ENCODE assay signal across 27 mouse cellular contexts in genomic region chr9:121847138-121847537, GRCm38 (mm10). TPM values are rescaled to one million over a fixed set of nuclear protein-coding genes. Genes with fewer than 3 reads are reported as not detected.
DNase-seq lines count a peak whose midpoint lies in the region; ATAC-seq lines count a peak whose summit lies in the region.
"Had no signal": no experiment of that assay in that cellular context is flagged by ENCODE, and none has a peak within 500 bp of the region (broad histone marks: within the 10 kb centered on the region; RNA-seq: fewer than 3 reads in every experiment).

No protein-coding gene starts in this region.

- H3K36me3 ChIP-seq in heart, embryonic 14.5 days (ENCODE audit: control insufficient read depth, insufficient read depth, low read length): peaks cover 54% of the 10 kb centered on the region
- H3K36me3 ChIP-seq in midbrain, embryonic 11.5 days (ENCODE audit: control insufficient read depth, insufficient read depth, low read length): no peaks in the 10 kb centered on the region
- H3K36me3 ChIP-seq in midbrain, embryonic 13.5 days: peaks cover 46% of the 10 kb centered on the region
- peaks cover 59% of the 10 kb centered on the region for H3K36me3 ChIP-seq in embryonic facial prominence, embryonic 10.5 days (replicated peaks)

- H3K4me1 ChIP-seq in heart, embryonic 14.5 days (ENCODE audit: control insufficient read depth in 2 of 2, insufficient read depth in 2 of 2, low read length in 2 of 2): no peaks in the 10 kb centered on the region
- no peaks in the 10 kb centered on the region for H3K4me1 ChIP-seq in midbrain, embryonic 11.5 days (ENCODE audit: control insufficient read depth, insufficient read depth, low read length)
- no peaks in the 10 kb centered on the region for H3K4me1 ChIP-seq in midbrain, embryonic 13.5 days (replicated peaks)
- no peaks in the 10 kb centered on the region for H3K4me1 ChIP-seq in brown adipose tissue, adult 24 weeks (ENCODE audit: control insufficient read depth, insufficient read depth, insufficient read length, low read length)
- no peaks in the 10 kb centered on the region for H3K4me1 ChIP-seq in embryonic facial prominence, embryonic 10.5 days
- H3K4me1 ChIP-seq: forebrain, embryonic 10.5 days; forebrain, embryonic 13.5 days; heart, embryonic 13.5 days had no signal

- DNase-seq in frontal cortex, postnatal 10 days (ENCODE audit: low spot score in 2 of 2): no peak
- DNase-seq in heart, postnatal 10 days: no peak
- DNase-seq in midbrain, embryonic 11.5 days (ENCODE audit: low spot score, missing footprints): peak; percentile 47
- DNase-seq in embryonic facial prominence, embryonic 10.5 days (ENCODE audit: low spot score): no peak
- DNase-seq: cerebellum, adult 11-12 months; cerebellum, adult 8-10 months; gastrocnemius, postnatal 25 days had no signal

- no peak overlapping the region for H3K27ac ChIP-seq in heart, embryonic 14.5 days (replicated peaks in 1 of 2; ENCODE audit: control insufficient read depth in 1 of 2, insufficient read depth in 1 of 2, low read depth in 2 of 2, low read length in 2 of 2)
- H3K27ac ChIP-seq in midbrain, embryonic 11.5 days (ENCODE audit: low read depth, low read length): no peak overlapping the region
- no peak overlapping the region for H3K27ac ChIP-seq in midbrain, embryonic 13.5 days
- peak overlapping the region; percentile 57 for H3K27ac ChIP-seq in brown adipose tissue, adult 24 weeks (replicated peaks; ENCODE audit: low read depth, low read length)
- no peak overlapping the region for H3K27ac ChIP-seq in embryonic facial prominence, embryonic 10.5 days (replicated peaks)
- H3K27ac ChIP-seq: forebrain, embryonic 10.5 days; forebrain, embryonic 13.5 days; heart, adult 2 months; heart, embryonic 10.5 days; heart, embryonic 13.5 days; hindbrain, embryonic 14.5 days; hindbrain, postnatal 0 days had no signal

- H3K4me2 ChIP-seq in heart, embryonic 14.5 days (ENCODE audit: low read length): no peak overlapping the region
- H3K4me2 ChIP-seq in midbrain, embryonic 11.5 days: no peak overlapping the region
- no peak overlapping the region for H3K4me2 ChIP-seq in midbrain, embryonic 13.5 days (replicated peaks)
- H3K4me2 ChIP-seq: forebrain, embryonic 13.5 days; heart, embryonic 13.5 days; hindbrain, embryonic 14.5 days had no signal

- H3K27me3 ChIP-seq in heart, embryonic 14.5 days (ENCODE audit: control insufficient read depth, insufficient read depth, low read length): no peaks in the 10 kb centered on the region
- no peaks in the 10 kb centered on the region for H3K27me3 ChIP-seq in midbrain, embryonic 11.5 days (ENCODE audit: control insufficient read depth, insufficient read depth, low read length)
- H3K27me3 ChIP-seq in midbrain, embryonic 13.5 days: no peaks in the 10 kb centered on the region
- no peaks in the 10 kb centered on the region for H3K27me3 ChIP-seq in embryonic facial prominence, embryonic 10.5 days (replicated peaks; ENCODE audit: low read depth, poor library complexity, severe bottlenecking)
- H3K27me3 ChIP-seq: forebrain, embryonic 13.5 days; heart, embryonic 13.5 days had no signal

- H3K9me3 ChIP-seq in heart, embryonic 14.5 days (ENCODE audit: control insufficient read depth, low read length): no peaks in the 10 kb centered on the region
- H3K9me3 ChIP-seq in midbrain, embryonic 11.5 days (ENCODE audit: control insufficient read depth, low read length): no peaks in the 10 kb centered on the region
- no peaks in the 10 kb centered on the region for H3K9me3 ChIP-seq in midbrain, embryonic 13.5 days
- H3K9me3 ChIP-seq in embryonic facial prominence, embryonic 10.5 days: 0 out of 2 replicates have a peak, but pooled peaks cover 6% of the 10 kb centered on the region
- H3K9me3 ChIP-seq: forebrain, embryonic 13.5 days; heart, embryonic 10.5 days had no signal

- H3K4me3 ChIP-seq in heart, embryonic 14.5 days (ENCODE audit: control insufficient read depth in 1 of 2, insufficient read depth in 1 of 2, low read depth in 1 of 2, low read length in 2 of 2): no peak overlapping the region
- no peak overlapping the region for H3K4me3 ChIP-seq in midbrain, embryonic 11.5 days (ENCODE audit: low read depth, low read length)
- no peak overlapping the region for H3K4me3 ChIP-seq in midbrain, embryonic 13.5 days (replicated peaks)
- no peak overlapping the region for H3K4me3 ChIP-seq in brown adipose tissue, adult 24 weeks (ENCODE audit: insufficient read depth, low read depth, low read length)
- no peak overlapping the region for H3K4me3 ChIP-seq in embryonic facial prominence, embryonic 10.5 days
- H3K4me3 ChIP-seq: forebrain, embryonic 10.5 days; forebrain, embryonic 13.5 days; heart, adult 2 months; heart, embryonic 10.5 days; heart, embryonic 13.5 days had no signal

- intact Hi-C loops in heart, postnatal 10 days (cut with DNase I): loop anchor here (2.0 kb wide), 1 partner anchor 138 kb away; no protein-coding TSS in a partner anchor

- 0 out of 2 replicates have a peak overlapping the region, but pooled peaks have one; percentile 34 for H3K9ac ChIP-seq in heart, embryonic 14.5 days (ENCODE audit: low read length)
- H3K9ac ChIP-seq in midbrain, embryonic 11.5 days (ENCODE audit: low read length): no peak overlapping the region
- no peak overlapping the region for H3K9ac ChIP-seq in midbrain, embryonic 13.5 days (replicated peaks)
- H3K9ac ChIP-seq: forebrain, embryonic 13.5 days; forebrain, postnatal 0 days; heart, embryonic 13.5 days; hindbrain, embryonic 14.5 days had no signal

- WGBS in heart, embryonic 14.5 days: 89% methylated on average over 4 of the region's 4 CpGs
- WGBS in midbrain, embryonic 11.5 days: 92% methylated on average over 4 of the region's 4 CpGs
- 98% methylated on average over 4 of the region's 4 CpGs for WGBS in midbrain, embryonic 13.5 days
- 95% methylated on average over 4 of the region's 4 CpGs for WGBS in embryonic facial prominence, embryonic 10.5 days

- peak; percentile 24 for ATAC-seq in frontal cortex, adult (ENCODE audit: low TSS enrichment)
- ATAC-seq in heart, embryonic 14.5 days (ENCODE audit: insufficient number of reproducible peaks, insufficient read depth, low FRiP score, low read depth): no peak
- ATAC-seq in midbrain, embryonic 11.5 days (ENCODE audit: low FRiP score): no peak
- ATAC-seq in midbrain, embryonic 13.5 days: no peak

RNA-seq across cellular contexts. Expression of gene Ccdc13, which starts 7.9 kb away (rescaled TPM):
- 0.22 and 0.27 TPM in 2 replicates for polyA plus RNA-seq in heart, embryonic 14.5 days (2014; fragmentation: Nextera tagmentation; extraction: Ambion mirVana)
- not detected for total RNA-seq in heart, postnatal 10 days (2021)
- 1.5 and 2.0 TPM in 2 replicates for polyA plus RNA-seq in midbrain, embryonic 11.5 days (2014; fragmentation: Nextera tagmentation; extraction: Ambion mirVana)
- 2.8 and 5.0 TPM in 2 replicates for polyA plus RNA-seq in midbrain, embryonic 13.5 days (2015; fragmentation: Nextera tagmentation; extraction: Ambion mirVana)
- polyA plus RNA-seq in brown adipose tissue, adult 24 weeks (2012; ENCODE audit: insufficient read depth, insufficient read length, missing spikeins): not detected in 2 replicates
- 0.83 and 1.2 TPM in 2 replicates for polyA plus RNA-seq in embryonic facial prominence, embryonic 10.5 days (2016; fragmentation: Nextera tagmentation; extraction: Ambion mirVana)
- total RNA-seq: heart, adult 2 months; heart, postnatal 4 days had no signal
- polyA plus RNA-seq: activated CD4-positive, CD25-positive, alpha-beta regulatory T cell, adult 4 months; CD4-positive, CD25-positive, alpha-beta regulatory T cell, adult 4 months; heart, embryonic 13.5 days; inflammation-experienced regulatory T-cells, adult 6 months had no signal

RNA-seq across cellular contexts. Expression of gene Higd1a, which starts 11.0 kb away (rescaled TPM):
- polyA plus RNA-seq in heart, embryonic 14.5 days (2014; fragmentation: Nextera tagmentation; extraction: Ambion mirVana): 252 and 275 TPM in 2 replicates
- 100 to 1,000 TPM; 181 to 183 TPM for total RNA-seq in heart, postnatal 10 days (2021)
- polyA plus RNA-seq in midbrain, embryonic 11.5 days (2014; fragmentation: Nextera tagmentation; extraction: Ambion mirVana): 159 and 170 TPM in 2 replicates
- 146 TPM in 2 replicates for polyA plus RNA-seq in midbrain, embryonic 13.5 days (2015; fragmentation: Nextera tagmentation; extraction: Ambion mirVana)
- 439 and 453 TPM in 2 replicates for polyA plus RNA-seq in brown adipose tissue, adult 24 weeks (2012; ENCODE audit: insufficient read depth, insufficient read length, missing spikeins)
- polyA plus RNA-seq in embryonic facial prominence, embryonic 10.5 days (2016; fragmentation: Nextera tagmentation; extraction: Ambion mirVana): 195 and 201 TPM in 2 replicates

RNA-seq across cellular contexts. Expression of gene Ackr2, which starts 51.0 kb away (rescaled TPM):
- polyA plus RNA-seq in heart, embryonic 14.5 days (2014; fragmentation: Nextera tagmentation; extraction: Ambion mirVana): 1.2 and 1.3 TPM in 2 replicates
- total RNA-seq in heart, postnatal 10 days (2021): 1 to 10 TPM; 3.2 to 3.9 TPM
- 1.6 and 1.7 TPM in 2 replicates for polyA plus RNA-seq in midbrain, embryonic 11.5 days (2014; fragmentation: Nextera tagmentation; extraction: Ambion mirVana)
- 2.1 and 2.2 TPM in 2 replicates for polyA plus RNA-seq in midbrain, embryonic 13.5 days (2015; fragmentation: Nextera tagmentation; extraction: Ambion mirVana)
- 1.5 TPM in 1 of 2 replicates, not detected in the other for polyA plus RNA-seq in brown adipose tissue, adult 24 weeks (2012; ENCODE audit: insufficient read depth, insufficient read length, missing spikeins)
- 0.18 and 0.52 TPM in 2 replicates for polyA plus RNA-seq in embryonic facial prominence, embryonic 10.5 days (2016; fragmentation: Nextera tagmentation; extraction: Ambion mirVana)
- polyA plus RNA-seq: activated CD4-positive, CD25-positive, alpha-beta regulatory T cell, adult 4 months; C2C12; CD4-positive, CD25-positive, alpha-beta regulatory T cell, adult 4 months; inflammation-experienced regulatory T-cells, adult 6 months had no signal

RNA-seq across cellular contexts. Expression of gene Hhatl, which starts 54.8 kb away (rescaled TPM):
- polyA plus RNA-seq in heart, embryonic 14.5 days (2014; fragmentation: Nextera tagmentation; extraction: Ambion mirVana): 17.8 and 18.6 TPM in 2 replicates
- 100 to 1,000 TPM; 111 to 112 TPM for total RNA-seq in heart, postnatal 10 days (2021)
- not detected in 2 replicates for polyA plus RNA-seq in midbrain, embryonic 11.5 days (2014; fragmentation: Nextera tagmentation; extraction: Ambion mirVana)
- 0.24 TPM in 1 of 2 replicates, not detected in the other for polyA plus RNA-seq in midbrain, embryonic 13.5 days (2015; fragmentation: Nextera tagmentation; extraction: Ambion mirVana)
- polyA plus RNA-seq in brown adipose tissue, adult 24 weeks (2012; ENCODE audit: insufficient read depth, insufficient read length, missing spikeins): 1.7 and 2.4 TPM in 2 replicates
- not detected in 2 replicates for polyA plus RNA-seq in embryonic facial prominence, embryonic 10.5 days (2016; fragmentation: Nextera tagmentation; extraction: Ambion mirVana)
- total RNA-seq: adrenal gland, adult 18-20 months had no signal
- polyA plus RNA-seq: activated CD4-positive, CD25-positive, alpha-beta regulatory T cell, adult 4 months; CD4-positive, CD25-positive, alpha-beta regulatory T cell, adult 4 months; embryonic facial prominence, embryonic 11.5 days; forebrain, embryonic 10.5 days; hindbrain, embryonic 11.5 days; hindbrain, embryonic 14.5 days; inflammation-experienced regulatory T-cells, adult 6 months had no signal
